Mouse (Mus musculus): ENCODE data around the gene Ikzf4. TPM values are rescaled to one million over a fixed set of nuclear protein-coding genes. Genes with fewer than 3 reads are reported as not detected.

Ikzf4 gene
- total and polyA plus RNA-seq, 3 experiments: 0.03 TPM; not detected in 2

DNA sequence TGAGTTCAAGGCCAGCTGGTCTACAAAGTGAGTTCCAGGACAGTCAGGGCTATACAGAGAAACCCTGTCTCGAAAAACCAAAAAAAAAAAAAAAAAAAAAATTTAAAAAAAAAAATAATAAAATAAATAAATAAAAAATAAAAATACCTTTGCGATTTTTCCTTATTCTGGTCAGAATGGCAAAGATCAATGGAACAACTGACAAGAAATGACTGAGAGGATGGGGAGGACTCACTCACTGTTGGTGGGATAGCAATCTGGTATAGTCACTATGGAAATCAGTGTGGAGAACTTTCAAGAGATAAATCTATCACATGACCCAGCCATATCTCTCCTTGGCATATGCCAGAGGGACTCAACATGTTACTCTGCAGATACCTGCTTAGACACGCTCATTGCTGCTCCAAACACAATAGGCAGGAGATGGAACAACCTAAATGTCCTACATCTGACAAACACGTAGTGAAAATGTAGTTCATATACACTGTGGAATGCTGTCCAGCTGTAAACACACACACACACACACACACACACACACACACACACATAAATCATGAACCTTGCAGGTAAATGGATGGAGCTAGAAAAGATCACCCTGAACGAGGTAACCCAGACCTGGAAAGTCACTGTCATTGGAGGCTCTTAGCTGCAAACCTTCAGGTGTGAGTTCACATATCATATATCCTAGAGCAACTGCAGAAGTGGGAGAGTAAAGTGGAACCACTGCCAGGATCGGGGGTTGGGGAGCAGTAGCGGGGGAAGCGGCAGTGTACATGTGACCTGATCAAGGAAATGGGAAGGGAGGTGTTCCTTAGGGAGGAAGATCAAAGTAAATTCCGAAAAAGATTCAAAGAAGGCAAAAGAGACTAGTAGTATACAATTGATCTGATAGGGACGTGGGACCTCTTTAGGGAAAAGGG lies 18.1 kb downstream of the Ikzf4 start:
- Histone ChIP-seq H3K4me1 (ENCODE audit: control insufficient read depth in 1 of 2, insufficient read depth in 2 of 2, low read length in 2 of 2) (peaks cover 0 to 20% of the 10 kb centered on the region in 2 experiments; a peak in 2 of 4 replicates), H3K9me3 (replicated peaks; ENCODE audit: insufficient read depth, low read length) (no peaks in the 10 kb centered on the region), H3K9ac (ENCODE audit: control insufficient read depth, low read depth, low read length, poor library complexity, severe bottlenecking) (no peak overlapping the region; the same call in 1 of the 2 replicates), H3K4me3 (ENCODE audit: control insufficient read depth in 1 of 2, insufficient read depth in 1 of 2, low read depth in 2 of 2, low read length in 2 of 2) (peak overlapping the region in 1 of 2 experiments; percentile 14; a peak in 1 of 4 replicates), H3K27me3 (ENCODE audit: control insufficient read depth in 1 of 2, insufficient read depth in 2 of 2, low read length in 2 of 2) (peaks cover 5 to 7% of the 10 kb centered on the region in 2 experiments), H3K27ac (ENCODE audit: control insufficient read depth, low read depth, low read length) (no peak overlapping the region), H3K36me3 (ENCODE audit: control insufficient read depth in 1 of 2, insufficient read depth in 2 of 2, low read length in 2 of 2) (peaks cover 7 to 20% of the 10 kb centered on the region in 2 experiments), H3K79me2 (ENCODE audit: control insufficient read depth, insufficient read depth, low read length, poor library complexity) (peaks cover 14% of the 10 kb centered on the region)
- TF ChIP-seq EP300 (IDR thresholded peaks at IDR 0.05; ENCODE audit: low read depth in 1 of 2, low read length in 2 of 2) (peak; percentile 24 to 72; a peak in 3 of 4 replicates), ELF1 (IDR thresholded peaks at IDR 0.05; ENCODE audit: low read depth, low read length) (no peak), MEF2A (IDR thresholded peaks at IDR 0.05; ENCODE audit: extremely low read depth, insufficient replicate concordance, low read depth, low read length, poor library complexity, severe bottlenecking) (no peak), UBTF (IDR thresholded peaks at IDR 0.05; ENCODE audit: borderline replicate concordance, insufficient read depth, low read depth, low read length) (no peak), NRF1 (IDR thresholded peaks at IDR 0.05; ENCODE audit: insufficient read depth, low read depth, low read length, poor library complexity, severe bottlenecking) (no peak), TAL1 (IDR thresholded peaks at IDR 0.05; ENCODE audit: low read length) (peak; percentile 86), TCF12 (IDR thresholded peaks at IDR 0.05; ENCODE audit: low read depth, low read length) (peak; percentile 83), SMC3 (IDR thresholded peaks at IDR 0.05; ENCODE audit: low read depth, low read length) (no peak), RCOR1 (IDR thresholded peaks at IDR 0.05; ENCODE audit: low read depth, low read length) (peak; percentile 97), MAZ (IDR thresholded peaks at IDR 0.05; ENCODE audit: low read depth, low read length) (0 out of 2 replicates have a peak, but pooled peaks have one; percentile 1), ETS1 (IDR thresholded peaks at IDR 0.05; ENCODE audit: low read depth, low read length) (0 out of 2 replicates have a peak, but pooled peaks have one; percentile 33), KAT2A (conservative IDR thresholded peaks at IDR 0.05; ENCODE audit: low read depth, low read length) (no peak), SIN3A (IDR thresholded peaks at IDR 0.05; ENCODE audit: low read length) (no peak), BHLHE40 (IDR thresholded peaks at IDR 0.05; ENCODE audit: borderline replicate concordance, low read depth, low read length) (peak; percentile 83; the same call in 1 of the 2 replicates), ZNF384 (IDR thresholded peaks at IDR 0.05; ENCODE audit: low read depth, low read length) (peak; percentile 68), JUND (IDR thresholded peaks at IDR 0.05; ENCODE audit: low read depth, low read length) (no peak), USF1 (IDR thresholded peaks at IDR 0.05; ENCODE audit: low read depth, low read length) (peak; percentile 90), NELFE (IDR thresholded peaks at IDR 0.05; ENCODE audit: low read depth, low read length) (no peak), POLR2A (IDR thresholded peaks at IDR 0.05; ENCODE audit: control insufficient read depth in 1 of 2, insufficient read depth in 1 of 2, low read depth in 1 of 2, low read length in 2 of 2, poor library complexity in 1 of 2) (no peak), POLR2AphosphoS2 (IDR thresholded peaks at IDR 0.05; ENCODE audit: low read length) (no peak), GATA1 (IDR thresholded peaks at IDR 0.05; ENCODE audit: low read depth, low read length) (peak; percentile 79)
- DNase-seq (ENCODE audit: low read depth, low spot score): peak; percentile 61
